Mouse (Mus musculus): ENCODE data around the gene Hspb8. TPM values are rescaled to one million over a fixed set of nuclear protein-coding genes. Genes with fewer than 3 reads are reported as not detected.

Gene Hspb8
- polyA plus RNA-seq, 1 experiment from 2014 or later: 8.0 TPM

DNA sequence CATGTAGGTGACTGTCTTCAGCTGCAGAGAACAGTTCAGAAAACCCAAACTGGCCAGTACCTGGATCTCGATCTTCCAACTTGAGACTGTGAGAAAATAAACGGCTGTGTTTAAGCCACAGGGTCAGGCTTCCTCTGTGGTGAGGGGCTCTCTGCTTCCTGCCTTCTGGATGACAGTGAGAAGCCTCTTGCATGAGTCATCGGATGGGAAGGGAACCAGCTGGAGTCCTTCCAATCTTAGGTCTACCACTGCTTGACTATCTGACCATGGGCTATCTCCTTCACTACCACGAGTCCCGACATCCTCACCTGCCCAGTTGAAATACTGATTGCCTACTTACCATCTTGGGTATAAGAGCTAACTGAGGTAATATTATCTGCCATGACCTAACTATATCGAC, 40.9 kb downstream of the Hspb8 start:
- Histone ChIP-seq H3K4me3 (replicated peaks) (no peak overlapping the region), H3K9me3 (replicated peaks) (no peaks in the 10 kb centered on the region), H3K27ac (no peak overlapping the region), H3K27me3 (no peaks in the 10 kb centered on the region), H3K4me1 (no peaks in the 10 kb centered on the region), H3K9ac (no peak overlapping the region), H3K4me2 (no peak overlapping the region), H3K36me3 (no peaks in the 10 kb centered on the region)
- ATAC-seq (replicated peaks; ENCODE audit: low FRiP score): no peak
- 78% methylated on average over 6 of the region's 6 CpGs for WGBS

DNA sequence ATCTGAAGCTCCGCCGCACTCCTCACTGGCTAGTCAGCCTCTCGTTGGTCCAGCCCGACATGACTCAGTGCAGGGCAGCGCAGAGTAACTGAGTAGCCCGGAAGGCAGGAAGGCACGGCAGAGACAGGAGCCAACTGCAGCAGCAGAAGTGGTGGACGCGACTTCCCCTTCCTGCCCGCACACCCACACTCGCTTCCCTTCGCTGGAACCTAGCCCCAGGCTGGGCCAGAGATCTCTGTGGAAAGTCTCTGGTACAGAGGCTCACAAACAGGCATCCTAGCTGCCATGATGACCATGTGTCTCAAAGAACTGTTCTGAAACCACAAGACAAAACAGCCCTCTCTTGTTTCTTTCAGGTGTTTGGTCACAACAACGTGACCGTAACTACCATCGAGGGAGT, 41.4 kb downstream of the Hspb8 start:
- WGBS: 71% methylated on average over 15 of the region's 15 CpGs
- Histone ChIP-seq H3K9ac (no peak overlapping the region), H3K27ac (no peak overlapping the region), H3K4me1 (no peaks in the 10 kb centered on the region), H3K27me3 (no peaks in the 10 kb centered on the region), H3K4me2 (0 out of 2 replicates have a peak overlapping the region, but pooled peaks have one; percentile 4), H3K4me3 (replicated peaks) (no peak overlapping the region), H3K9me3 (replicated peaks) (no peaks in the 10 kb centered on the region), H3K36me3 (no peaks in the 10 kb centered on the region)
- ATAC-seq (replicated peaks; ENCODE audit: low FRiP score): no peak

DNA sequence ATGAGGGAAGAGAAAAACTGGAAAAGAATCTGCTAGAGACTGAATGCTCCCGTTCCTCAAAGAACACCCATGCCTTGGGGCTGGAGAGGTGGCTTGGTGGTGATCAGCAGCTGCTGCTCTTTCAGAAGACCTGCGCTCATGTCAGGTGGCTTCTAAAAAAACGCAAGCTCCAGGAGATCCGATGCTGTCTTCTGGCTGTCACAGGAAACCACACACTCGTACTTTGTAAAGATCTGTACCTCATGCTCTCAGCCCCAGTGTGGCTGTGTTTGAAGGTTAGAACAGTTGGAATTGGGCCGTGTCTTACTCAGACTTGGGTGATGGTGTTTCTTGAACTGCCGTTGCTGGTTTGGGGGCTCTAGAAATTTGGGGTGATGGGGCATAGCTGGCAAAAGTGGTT, 42.3 kb downstream of the Hspb8 start:
- no peak overlapping the region for H3K4me2 ChIP-seq
- no peak for ATAC-seq (replicated peaks; ENCODE audit: low FRiP score)
- H3K9ac ChIP-seq: no peak overlapping the region
- no peaks in the 10 kb centered on the region for H3K36me3 ChIP-seq
- H3K4me3 ChIP-seq (replicated peaks): no peak overlapping the region
- H3K27me3 ChIP-seq: no peaks in the 10 kb centered on the region
- H3K9me3 ChIP-seq (replicated peaks): no peaks in the 10 kb centered on the region
- no peak overlapping the region for H3K27ac ChIP-seq
- no peaks in the 10 kb centered on the region for H3K4me1 ChIP-seq
- WGBS: 76% methylated on average over 7 of the region's 7 CpGs

DNA sequence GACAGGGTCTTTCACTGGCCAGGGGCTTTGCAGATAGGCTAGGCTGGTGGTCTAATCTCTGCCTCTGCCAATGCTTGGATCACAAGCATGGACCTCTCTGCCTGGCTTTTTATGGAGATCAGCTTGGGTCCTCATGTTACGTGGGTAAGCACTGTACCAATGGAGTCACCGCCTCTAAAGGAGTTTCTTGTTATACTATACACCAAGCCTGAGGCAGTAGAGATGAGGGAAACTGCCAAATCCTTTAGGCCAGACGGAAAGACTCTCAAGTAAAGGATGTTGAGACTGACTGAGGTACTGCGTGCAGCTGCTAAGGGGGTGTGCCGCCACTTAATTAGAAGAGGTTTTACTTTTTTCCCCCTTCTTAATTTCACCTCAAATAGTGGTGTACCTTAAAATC, 43.8 kb downstream of the Hspb8 start:
- Histone ChIP-seq H3K27me3 (no peaks in the 10 kb centered on the region), H3K4me3 (replicated peaks) (no peak overlapping the region), H3K4me2 (no peak overlapping the region), H3K36me3 (no peaks in the 10 kb centered on the region), H3K4me1 (no peaks in the 10 kb centered on the region), H3K9me3 (replicated peaks) (no peaks in the 10 kb centered on the region), H3K9ac (no peak overlapping the region), H3K27ac (no peak overlapping the region)
- 60% methylated on average over 5 of the region's 5 CpGs for WGBS
- no peak for ATAC-seq (replicated peaks; ENCODE audit: low FRiP score)

DNA sequence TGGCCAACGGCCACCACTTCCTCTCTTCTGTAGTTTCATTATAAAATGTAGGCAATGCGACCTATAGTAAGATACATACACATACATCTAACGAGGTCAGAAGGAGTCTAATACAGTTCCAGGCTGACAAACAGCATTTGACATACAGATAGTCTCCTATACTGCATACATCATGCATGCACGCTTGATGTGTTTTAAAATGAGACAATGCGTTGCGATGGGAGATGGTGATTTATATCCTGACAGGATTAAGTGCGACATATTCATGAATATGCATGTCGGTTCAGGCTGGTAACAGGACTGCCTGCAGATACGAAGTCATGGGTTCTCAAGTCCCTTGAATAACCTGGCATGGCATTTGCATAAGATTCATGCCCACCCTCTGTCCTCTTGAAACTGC, 54.7 kb downstream of the Hspb8 start:
- Histone ChIP-seq H3K4me1 (no peaks in the 10 kb centered on the region), H3K4me2 (no peak overlapping the region), H3K4me3 (replicated peaks) (no peak overlapping the region), H3K27ac (no peak overlapping the region), H3K9ac (no peak overlapping the region), H3K9me3 (replicated peaks) (no peaks in the 10 kb centered on the region), H3K36me3 (no peaks in the 10 kb centered on the region), H3K27me3 (no peaks in the 10 kb centered on the region)
- no peak for ATAC-seq (replicated peaks; ENCODE audit: low FRiP score)
- 75% methylated on average over 9 of the region's 9 CpGs for WGBS

DNA sequence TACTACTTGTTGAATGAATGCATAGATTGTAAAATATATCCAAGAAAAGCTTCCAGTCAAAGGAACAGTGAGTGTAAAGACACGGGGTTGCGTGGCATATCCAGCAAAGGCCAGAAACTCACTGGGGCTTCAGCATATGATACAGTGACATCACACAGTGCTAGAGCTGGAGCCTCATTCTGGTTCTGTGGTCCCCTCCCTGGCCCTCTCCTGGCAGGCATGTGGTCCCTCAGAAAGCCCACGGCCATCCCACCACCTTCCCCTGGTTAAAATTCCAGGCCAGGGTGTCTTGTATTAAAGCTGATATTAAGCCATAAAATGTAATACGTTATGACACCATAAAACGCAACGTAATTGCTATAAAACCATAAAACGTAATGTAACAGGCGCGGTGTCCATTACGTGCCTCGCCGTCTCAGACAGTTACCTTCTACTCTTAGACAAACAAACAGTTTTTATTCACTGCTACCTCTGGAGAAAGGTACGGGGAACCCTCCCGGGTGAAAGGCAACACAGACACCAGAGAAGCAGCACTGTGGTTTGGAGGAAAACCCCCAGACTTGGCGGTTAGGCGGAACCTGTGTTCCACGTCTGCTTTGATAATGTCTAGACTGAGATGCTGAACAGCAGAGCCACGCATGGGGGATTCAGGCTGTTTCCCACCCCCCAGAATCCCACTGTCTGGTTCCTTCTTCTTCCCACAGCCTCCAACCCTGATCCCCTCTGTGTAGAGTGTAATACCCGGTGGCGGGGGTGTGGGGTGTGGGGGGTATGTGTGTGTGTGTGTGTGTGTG, 55.6 kb downstream of the Hspb8 start:
- Histone ChIP-seq H3K4me3 (replicated peaks) (no peak overlapping the region), H3K27ac (no peak overlapping the region), H3K9ac (no peak overlapping the region), H3K9me3 (replicated peaks) (no peaks in the 10 kb centered on the region), H3K4me2 (no peak overlapping the region), H3K27me3 (no peaks in the 10 kb centered on the region), H3K36me3 (no peaks in the 10 kb centered on the region), H3K4me1 (no peaks in the 10 kb centered on the region)
- no peak for ATAC-seq (replicated peaks; ENCODE audit: low FRiP score)
- WGBS: 40% methylated on average over 20 of the region's 20 CpGs

DNA sequence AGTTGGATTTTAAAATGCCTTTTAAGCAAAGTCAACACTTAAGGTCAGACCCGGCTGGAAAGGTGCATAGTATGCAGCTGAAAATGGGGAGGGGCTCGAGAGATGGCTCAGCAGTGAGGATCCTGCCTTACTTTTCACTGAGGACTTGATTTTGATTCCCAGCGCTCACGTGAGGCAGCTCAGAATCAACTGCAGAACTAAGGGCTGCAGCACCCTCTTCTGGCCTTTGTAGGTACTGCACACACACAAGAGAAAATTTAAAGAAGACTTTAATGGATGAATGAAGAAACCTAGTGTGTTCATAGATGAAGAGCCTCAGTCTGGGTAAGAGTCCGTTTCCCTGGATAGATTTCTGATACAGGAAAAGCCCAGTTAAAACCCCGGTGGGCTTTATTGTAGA, 61.3 kb downstream of the Hspb8 start:
- Histone ChIP-seq H3K27ac (no peak overlapping the region), H3K4me3 (replicated peaks) (no peak overlapping the region), H3K4me1 (no peaks in the 10 kb centered on the region), H3K4me2 (no peak overlapping the region), H3K27me3 (no peaks in the 10 kb centered on the region), H3K9ac (no peak overlapping the region), H3K9me3 (replicated peaks) (no peaks in the 10 kb centered on the region; the same call in 1 of the 2 replicates), H3K36me3 (no peaks in the 10 kb centered on the region)
- no peak for ATAC-seq (replicated peaks; ENCODE audit: low FRiP score)
- 81% methylated on average over 6 of the region's 6 CpGs for WGBS

DNA sequence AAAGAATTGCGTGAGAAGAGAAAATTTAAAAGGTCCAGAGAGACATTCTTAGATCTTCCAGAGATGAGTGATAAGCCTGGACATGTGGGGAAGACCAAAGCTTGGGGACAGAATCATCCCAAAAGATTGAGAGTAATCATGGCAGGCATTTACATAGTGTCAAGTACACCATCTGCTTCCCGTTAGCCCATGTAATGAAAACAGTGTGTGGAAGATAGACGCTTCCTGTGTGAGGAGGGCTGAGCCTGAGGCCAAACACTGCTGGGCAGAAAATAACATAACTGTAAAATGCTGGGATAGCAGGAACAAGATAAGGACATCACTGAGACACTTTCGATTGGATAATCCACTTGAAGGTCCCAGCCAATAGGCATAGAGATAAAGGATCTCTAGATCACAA, 61.9 kb downstream of the Hspb8 start:
- no peak for ATAC-seq (replicated peaks; ENCODE audit: low FRiP score)
- Histone ChIP-seq H3K4me2 (no peak overlapping the region), H3K4me3 (replicated peaks) (no peak overlapping the region), H3K27ac (no peak overlapping the region), H3K4me1 (no peaks in the 10 kb centered on the region), H3K27me3 (no peaks in the 10 kb centered on the region), H3K9me3 (replicated peaks) (no peaks in the 10 kb centered on the region; the same call in 1 of the 2 replicates), H3K36me3 (no peaks in the 10 kb centered on the region), H3K9ac (no peak overlapping the region)
- 53% methylated on average over 4 of the region's 4 CpGs for WGBS

Other genes starting within 250 kb of the Hspb8 start
- 0.62 and 0.74 TPM in 2 replicates for gene Ccdc60, start 133.9 kb downstream of the Hspb8 start, polyA plus RNA-seq (2015; fragmentation: Nextera tagmentation; extraction: Ambion mirVana)
- gene Srrm4, start 169.0 kb upstream of the Hspb8 start, polyA plus RNA-seq (2015; fragmentation: Nextera tagmentation; extraction: Ambion mirVana): 0.37 and 0.42 TPM in 2 replicates

Measured in kidney, embryonic 15.5 days (tissue).